Mouse (Mus musculus) lung, adult 2 months (tissue): Measurements from ENCODE around the gene Tbx5.

ENCODE experiments used
- CTCF ChIP-seq: fragments of 200-500 bp; IDR thresholded peaks from 2 replicates; pipeline ENCODE4 v1.5.1; 2011; ENCODE audit warnings: mild to moderate bottlenecking, low read length, control low read depth; ENCODE audit not compliant: insufficient read depth
- POLR2A ChIP-seq: fragments of 200-500 bp; IDR thresholded peaks from 2 replicates; pipeline ENCODE4 v1.6.1; 2011; ENCODE audit warnings: low read depth, mild to moderate bottlenecking, control low read depth, low read length, borderline replicate concordance; ENCODE audit errors: extremely low read depth

GRCm38 (mm10) chr5:119800243-119800665 lies 32.2 kb upstream of the Tbx5 start:
- TF ChIP-seq CTCF: no peak
- no peak for TF ChIP-seq POLR2A
